Mouse (Mus musculus) embryonic facial prominence, embryonic 14.5 days (tissue): ENCODE measurements around the gene Thumpd3. TPM values are rescaled to one million over a fixed set of nuclear protein-coding genes. Genes with fewer than 3 reads are reported as not detected.

Experiments
- ATAC-seq: fragments of 200-750 bp; cut with Nextera tagmentation; 2 replicates; pipeline ENCODE4 v1.8.0; 2017; ENCODE audit warnings: low read depth, moderate number of reproducible peaks, moderate TSS enrichment
- DNase-seq: peaks from one replicate; pipeline ENCODE4 v3.0.0-alpha.2; 2015; ENCODE audit warnings: low spot score
- H3K27ac ChIP-seq: fragments of 300-500 bp; sonication (generic); replicated peaks from 2 replicates; pipeline ENCODE4 v1.5.1; 2014; ENCODE audit warnings: low read depth, mild to moderate bottlenecking, low read length, moderate library complexity
- H3K27me3 ChIP-seq: fragments of 300-500 bp; sonication (generic); replicated peaks from 2 replicates; pipeline ENCODE4 v1.6.1; 2014; ENCODE audit warnings: low read length; ENCODE audit not compliant: control insufficient read depth, insufficient read depth
- H3K36me3 ChIP-seq: fragments of 300-500 bp; sonication (generic); 2 replicates; pipeline ENCODE4 v1.6.1; 2014; ENCODE audit warnings: low read length, mixed read lengths; ENCODE audit not compliant: control insufficient read depth, insufficient read depth
- H3K4me1 ChIP-seq: fragments of 300-500 bp; sonication (generic); 2 replicates; pipeline ENCODE4 v1.6.1; 2014; ENCODE audit warnings: antibody characterized with exemption, low read length; ENCODE audit not compliant: control insufficient read depth, insufficient read depth
- H3K4me2 ChIP-seq: fragments of 300-500 bp; sonication (generic); 2 replicates; pipeline ENCODE4 v1.6.1; 2014; ENCODE audit warnings: low read depth, mild to moderate bottlenecking, low read length, moderate library complexity, mixed read lengths
- H3K4me3 ChIP-seq: fragments of 300-500 bp; sonication (generic); 2 replicates; pipeline ENCODE4 v1.5.1; 2014; ENCODE audit warnings: low read depth, mild to moderate bottlenecking, low read length
- H3K9ac ChIP-seq: fragments of 300-500 bp; sonication (generic); 2 replicates; pipeline ENCODE4 v1.6.1; 2014; ENCODE audit warnings: low read depth, mild to moderate bottlenecking, low read length, moderate library complexity, mixed read lengths
- H3K9me3 ChIP-seq: fragments of 300-500 bp; sonication (generic); 2 replicates; pipeline ENCODE4 v1.6.1; 2016; ENCODE audit warnings: low read length; ENCODE audit not compliant: control insufficient read depth
- WGBS: fragments of 180-500 bp; shearing (Covaris S2); extraction: QIAGEN DNeasy Blood & Tissue Kit; methylation state at CpG from one replicate; pipeline ENCODE4 v1.1.7; 2014; 5-methylcytosine and 5-hydroxymethylcytosine counted together
- polyA plus RNA-seq: library from polyadenylated mRNA; unstranded; fragments of >200 nt; fragmentation: Nextera tagmentation; extraction: Ambion mirVana; gene quantifications from 2 replicates; pipeline ENCODE4 v1.2.1, GENCODE M21; 2014

Gene Thumpd3
- polyA plus RNA-seq, 1 experiment from 2014 or later = 36.1 TPM

DNA sequence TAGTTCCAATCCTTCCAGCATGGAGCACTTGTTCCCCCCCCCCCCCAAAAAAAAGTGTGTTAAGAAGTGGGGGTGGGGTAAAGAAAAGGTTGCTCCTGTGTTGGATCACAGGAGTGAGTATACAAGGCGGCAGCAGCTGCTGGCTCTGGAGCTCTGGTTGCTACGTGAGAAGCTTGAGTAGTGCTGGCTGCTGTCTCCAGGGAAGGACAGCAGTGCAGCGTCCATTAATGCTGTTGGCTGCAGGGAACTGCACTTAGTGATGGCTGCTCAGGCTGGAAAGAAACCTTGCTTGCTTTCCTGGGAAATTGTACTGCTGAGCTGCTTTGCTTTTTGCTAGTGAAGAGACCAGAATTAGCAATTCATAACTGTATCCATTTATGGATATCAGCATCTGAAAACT is 33.5 kb downstream of the Thumpd3 start:
- ATAC-seq = no peak
- Histone ChIP-seq H3K4me1 (peaks cover 21% of the 10 kb centered on the region), H3K27me3 (no peaks in the 10 kb centered on the region), H3K27ac (peak overlapping the region; percentile 59), H3K4me3 (peak overlapping the region; percentile 98), H3K36me3 (no peaks in the 10 kb centered on the region), H3K4me2 (peak overlapping the region; percentile 89), H3K9me3 (no peaks in the 10 kb centered on the region), H3K9ac (peak overlapping the region; percentile 99)
- peak; percentile 90 for DNase-seq
- 3% methylated on average over 3 of the region's 3 CpGs for WGBS

DNA sequence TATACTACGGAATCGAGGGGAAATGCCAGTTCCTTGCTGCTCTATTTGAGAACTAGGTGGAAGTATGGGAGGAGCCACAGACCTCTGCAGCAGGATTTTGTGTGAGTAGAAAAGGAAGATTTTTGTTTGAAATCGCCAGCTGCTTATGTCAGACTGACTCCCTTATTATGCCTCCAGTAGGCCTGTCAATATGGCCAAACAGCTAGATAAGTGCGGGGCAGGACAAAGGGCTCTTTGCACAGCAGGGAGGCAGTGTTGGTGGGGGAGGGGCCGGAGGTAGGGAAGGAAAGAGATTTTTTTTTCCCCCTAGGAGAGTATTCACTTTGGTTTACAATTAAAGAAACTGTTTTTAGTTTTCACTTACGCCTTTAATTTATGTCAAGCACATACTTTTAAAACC is 36.2 kb downstream of the Thumpd3 start:
- H3K4me1 ChIP-seq = peaks cover 14% of the 10 kb centered on the region
- no peaks in the 10 kb centered on the region for H3K36me3 ChIP-seq
- H3K9me3 ChIP-seq = no peaks in the 10 kb centered on the region
- WGBS = 15% methylated on average over 6 of the region's 6 CpGs
- H3K27me3 ChIP-seq = no peaks in the 10 kb centered on the region
- 0 out of 2 replicates have a peak overlapping the region, but pooled peaks have one; percentile 1 for H3K27ac ChIP-seq
- ATAC-seq = no peak
- no peak overlapping the region for H3K4me3 ChIP-seq
- H3K4me2 ChIP-seq = peak overlapping the region; percentile 3; the same call in 1 of the 2 replicates
- H3K9ac ChIP-seq = no peak overlapping the region
- DNase-seq = peak; percentile 36

DNA sequence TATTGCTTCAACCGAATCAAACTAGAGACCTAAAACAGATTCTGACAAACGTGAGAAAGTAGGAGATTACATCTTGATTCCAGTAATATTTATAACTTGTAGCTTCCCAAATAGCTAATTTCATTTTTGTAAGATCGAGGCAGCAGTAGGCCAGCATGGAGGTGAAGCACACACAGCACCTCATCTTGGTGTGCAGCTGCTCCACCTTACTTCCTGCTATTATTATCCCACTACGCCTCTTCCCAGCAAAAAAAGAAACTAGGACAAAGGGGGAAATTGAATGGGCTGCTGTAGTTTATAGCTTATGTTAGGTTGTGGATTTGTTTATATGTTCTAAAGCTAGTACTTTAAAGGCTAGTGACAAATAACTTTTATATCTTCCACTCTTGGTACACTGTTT is 38.6 kb downstream of the Thumpd3 start:
- WGBS = 71% methylated on average over 4 of the region's 4 CpGs
- Histone ChIP-seq H3K27ac (peak overlapping the region; percentile 21; the same call in 1 of the 2 replicates), H3K4me2 (no peak overlapping the region), H3K4me1 (peaks cover 11% of the 10 kb centered on the region), H3K9ac (no peak overlapping the region), H3K9me3 (no peaks in the 10 kb centered on the region), H3K36me3 (no peaks in the 10 kb centered on the region), H3K27me3 (no peaks in the 10 kb centered on the region), H3K4me3 (no peak overlapping the region)
- ATAC-seq (no peak), DNase-seq (no peak)

DNA sequence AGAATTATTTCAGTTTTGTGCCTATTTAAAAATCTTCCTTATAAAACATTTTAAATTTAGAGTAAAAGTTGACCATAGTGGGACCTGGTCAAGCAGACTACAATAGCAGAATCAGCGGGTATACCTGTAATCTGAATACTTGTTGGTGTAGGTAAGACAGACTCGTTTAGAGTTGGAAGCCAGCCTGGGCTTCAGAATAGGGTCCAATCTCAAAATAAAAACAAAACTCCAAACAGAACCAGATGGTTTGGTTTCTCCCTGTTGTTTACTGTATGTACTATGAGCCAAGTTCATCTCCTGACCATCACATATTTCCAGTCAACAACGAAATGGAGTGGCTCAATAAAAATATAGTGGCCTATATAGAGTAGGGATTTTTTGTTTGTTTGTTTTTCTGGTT is 47.2 kb downstream of the Thumpd3 start:
- ATAC-seq = no peak
- no peak overlapping the region for H3K27ac ChIP-seq
- 79% methylated on average over 3 of the region's 3 CpGs for WGBS
- H3K4me1 ChIP-seq = peaks cover 4% of the 10 kb centered on the region; the same call in 1 of the 2 replicates
- H3K4me2 ChIP-seq = no peak overlapping the region
- H3K9me3 ChIP-seq = no peaks in the 10 kb centered on the region
- H3K9ac ChIP-seq = no peak overlapping the region
- H3K4me3 ChIP-seq = no peak overlapping the region
- no peaks in the 10 kb centered on the region for H3K36me3 ChIP-seq
- no peak for DNase-seq
- no peaks in the 10 kb centered on the region for H3K27me3 ChIP-seq

DNA sequence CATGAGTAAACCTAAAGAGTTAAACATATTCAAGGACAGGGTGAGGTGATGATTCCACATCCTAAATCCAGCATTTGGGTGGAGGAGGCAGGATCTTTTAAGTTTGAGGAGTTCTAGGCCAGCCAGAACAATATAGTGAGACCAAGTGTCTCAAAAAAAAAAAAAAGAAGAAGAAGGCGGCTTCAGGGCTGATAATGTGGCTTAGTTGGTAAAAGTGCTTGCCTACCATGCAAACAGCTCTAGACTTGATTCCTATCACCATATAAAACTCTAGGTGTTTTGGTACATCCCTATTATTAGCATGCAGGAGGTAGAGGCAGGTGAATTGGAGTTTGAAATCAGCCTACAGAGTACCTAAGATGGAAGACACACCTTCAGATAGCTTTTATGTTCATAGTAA is 49.5 kb downstream of the Thumpd3 start:
- ATAC-seq = no peak
- H3K9me3 ChIP-seq = no peaks in the 10 kb centered on the region
- no peak for DNase-seq
- no peak overlapping the region for H3K4me2 ChIP-seq
- H3K27ac ChIP-seq = no peak overlapping the region
- H3K36me3 ChIP-seq = no peaks in the 10 kb centered on the region
- H3K4me1 ChIP-seq = peaks cover 15% of the 10 kb centered on the region
- H3K9ac ChIP-seq = no peak overlapping the region
- WGBS = 100% methylated on average over 1 of the region's 1 CpGs
- H3K27me3 ChIP-seq = no peaks in the 10 kb centered on the region
- no peak overlapping the region for H3K4me3 ChIP-seq

DNA sequence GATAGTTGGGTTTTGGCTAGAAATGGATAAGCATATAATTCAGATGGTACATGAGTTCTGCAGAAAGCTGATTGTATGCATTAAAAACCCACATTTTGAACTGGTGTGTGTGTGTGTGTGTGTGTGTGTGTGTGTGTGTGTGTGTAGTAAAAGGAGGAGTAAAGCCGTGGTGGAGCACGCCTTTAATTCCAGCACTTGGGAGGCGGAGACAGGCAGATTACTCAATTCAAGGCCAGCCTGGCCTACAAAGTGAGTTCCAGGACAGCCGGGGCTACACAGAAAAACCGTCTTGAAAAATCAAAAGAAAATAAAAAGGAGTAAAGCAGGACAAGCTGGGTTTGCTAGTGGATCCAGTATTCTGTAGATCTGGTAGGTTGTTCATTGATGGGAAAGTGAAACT is 51.6 kb downstream of the Thumpd3 start:
- no peak overlapping the region for H3K4me2 ChIP-seq
- H3K4me3 ChIP-seq = no peak overlapping the region
- 81% methylated on average over 5 of the region's 5 CpGs for WGBS
- ATAC-seq = no peak
- no peak overlapping the region for H3K9ac ChIP-seq
- H3K36me3 ChIP-seq = no peaks in the 10 kb centered on the region
- H3K27ac ChIP-seq = no peak overlapping the region
- DNase-seq = no peak
- no peaks in the 10 kb centered on the region for H3K27me3 ChIP-seq
- H3K9me3 ChIP-seq = no peaks in the 10 kb centered on the region
- peaks cover 18% of the 10 kb centered on the region for H3K4me1 ChIP-seq

DNA sequence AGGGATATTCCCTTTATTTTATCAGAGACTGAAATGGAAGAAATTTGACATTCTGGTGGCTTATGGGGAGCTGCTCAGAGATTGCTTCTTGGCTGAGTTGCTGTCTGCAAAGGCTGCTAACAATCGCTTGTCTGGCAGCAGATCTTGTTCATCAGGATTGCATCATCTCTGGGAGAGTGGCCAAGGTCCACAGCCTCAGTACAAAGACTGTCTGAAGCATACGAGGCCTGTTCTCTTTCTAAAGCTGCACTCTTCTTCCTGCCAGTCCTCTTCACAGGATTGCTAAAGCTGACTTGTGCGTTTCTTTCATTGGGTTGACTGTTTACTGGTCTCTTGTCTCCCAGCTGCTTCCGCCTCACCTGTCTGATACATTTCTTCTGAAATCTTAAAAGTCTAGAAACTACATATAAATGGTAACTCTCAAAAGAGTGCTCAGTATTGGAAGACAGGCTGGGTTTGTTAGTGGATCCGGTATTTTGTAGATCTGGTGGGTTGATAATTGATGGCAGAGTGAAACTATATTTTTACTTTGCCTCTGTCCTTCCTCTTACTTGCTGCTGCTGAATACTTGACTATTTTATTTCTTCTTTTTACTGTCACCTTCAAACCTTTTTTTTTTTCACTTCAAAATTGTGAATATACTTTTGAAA is 53.7 kb downstream of the Thumpd3 start:
- peaks cover 5% of the 10 kb centered on the region; the same call in 1 of the 2 replicates for H3K36me3 ChIP-seq
- ATAC-seq = peak; percentile 95
- H3K9me3 ChIP-seq = no peaks in the 10 kb centered on the region
- H3K9ac ChIP-seq = peak overlapping the region; percentile 20; the same call in 1 of the 2 replicates
- peak; percentile 96 for DNase-seq
- H3K4me3 ChIP-seq = no peak overlapping the region
- peaks cover 18% of the 10 kb centered on the region for H3K4me1 ChIP-seq
- peak overlapping the region; percentile 36 for H3K4me2 ChIP-seq
- H3K27ac ChIP-seq = peak overlapping the region; percentile 86
- 25% methylated on average over 5 of the region's 5 CpGs for WGBS
- H3K27me3 ChIP-seq = no peaks in the 10 kb centered on the region

DNA sequence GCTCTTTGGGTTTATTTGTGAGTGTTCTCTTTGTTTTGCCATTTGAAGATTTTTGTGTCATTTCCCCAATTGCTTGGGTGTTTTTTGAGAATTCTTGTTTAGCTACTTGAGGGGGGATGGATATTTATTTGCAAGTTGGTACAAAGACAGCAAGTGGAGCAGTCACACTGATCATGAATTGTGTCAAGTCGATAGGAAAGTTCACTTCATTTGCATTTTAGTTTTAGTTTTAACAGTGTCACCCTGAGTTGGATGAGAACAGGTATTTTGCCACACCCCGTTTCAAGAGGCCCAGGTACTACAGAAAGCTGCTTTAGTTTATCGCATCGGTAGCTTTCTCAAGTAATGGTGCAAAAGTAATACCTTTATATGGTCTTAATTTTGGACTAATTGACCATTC is 56.5 kb downstream of the Thumpd3 start:
- ATAC-seq (no peak), DNase-seq (no peak)
- WGBS = 85% methylated on average over 4 of the region's 4 CpGs
- Histone ChIP-seq H3K27me3 (no peaks in the 10 kb centered on the region), H3K4me2 (no peak overlapping the region), H3K4me3 (no peak overlapping the region), H3K9me3 (no peaks in the 10 kb centered on the region), H3K9ac (no peak overlapping the region), H3K36me3 (peaks cover 18% of the 10 kb centered on the region), H3K27ac (no peak overlapping the region), H3K4me1 (peaks cover 13% of the 10 kb centered on the region)

DNA sequence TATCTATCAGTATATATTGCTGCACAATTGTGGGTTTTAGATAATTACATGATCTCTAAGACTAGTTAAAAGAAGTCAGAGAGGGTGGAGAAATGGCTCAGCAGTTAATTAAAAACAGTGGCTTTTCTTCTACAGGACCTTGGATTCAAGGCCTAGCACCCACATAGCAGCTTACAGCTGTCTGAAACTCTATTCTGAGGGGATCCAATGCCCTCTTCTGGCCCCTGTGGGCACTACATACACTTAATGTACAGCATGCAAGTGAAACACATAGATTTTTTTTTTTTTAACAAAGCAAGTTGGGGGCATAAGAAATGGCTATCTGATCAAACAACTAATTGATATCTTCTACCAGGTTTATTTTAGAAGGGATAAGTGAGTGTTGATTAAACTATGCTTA is 57.7 kb downstream of the Thumpd3 start:
- Histone ChIP-seq H3K4me1 (peaks cover 13% of the 10 kb centered on the region), H3K9me3 (no peaks in the 10 kb centered on the region), H3K27ac (no peak overlapping the region), H3K36me3 (peaks cover 22% of the 10 kb centered on the region), H3K27me3 (no peaks in the 10 kb centered on the region), H3K9ac (no peak overlapping the region), H3K4me3 (no peak overlapping the region), H3K4me2 (no peak overlapping the region)
- peak; percentile 46 for DNase-seq
- ATAC-seq = no peak
